Mouse (Mus musculus): ENCODE measurements at regions not wholly inside any gene's neighbourhood (a gene's known extent, or its start where the extent isn't known, plus 50 kb on each side); places are given as distances from the start of the nearest gene placed in this dataset.

DNA sequence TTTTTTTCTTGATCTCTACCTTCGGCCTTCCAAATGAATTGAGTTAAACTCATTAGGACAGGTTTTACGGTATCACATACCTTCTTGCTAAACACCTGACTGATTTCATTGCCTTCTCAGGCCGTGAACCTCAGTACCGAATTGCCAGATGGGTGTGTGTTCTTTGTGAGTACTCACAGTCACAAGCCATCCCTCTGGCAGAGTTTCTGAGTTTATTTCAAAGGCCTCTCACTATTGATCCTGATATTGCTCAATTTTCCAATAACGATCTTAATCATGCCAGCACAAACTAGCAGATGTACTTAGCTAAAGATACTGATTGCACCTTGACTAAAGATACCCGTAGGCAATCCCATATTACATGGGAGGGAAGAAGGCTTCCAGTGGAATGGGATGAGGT lies 178.4 kb upstream of the Egln3 start:
- Histone ChIP-seq H3K4me1 (ENCODE audit: control insufficient read depth, insufficient read depth, low read length) (peaks cover 4% of the 10 kb centered on the region; the same call in 1 of the 2 replicates), H3K4me3 (replicated peaks; ENCODE audit: low read length) (no peak overlapping the region), H3K27ac (replicated peaks; ENCODE audit: low read depth, low read length) (no peak overlapping the region), H3K4me2 (replicated peaks; ENCODE audit: low read depth, low read length, severe bottlenecking) (no peak overlapping the region), H3K27me3 (ENCODE audit: control insufficient read depth, insufficient read depth, low read length) (no peaks in the 10 kb centered on the region), H3K9ac (ENCODE audit: low read depth, low read length, severe bottlenecking) (no peak overlapping the region), H3K9me3 (ENCODE audit: control insufficient read depth, low read length) (no peaks in the 10 kb centered on the region), H3K36me3 (ENCODE audit: control insufficient read depth, insufficient read depth, low read length) (no peaks in the 10 kb centered on the region)
- no peak for ATAC-seq (ENCODE audit: low FRiP score, low read depth)
- DNase-seq (ENCODE audit: low spot score): no peak
- 76% methylated on average over 6 of the region's 6 CpGs for WGBS
- TF ChIP-seq POLR2A (IDR thresholded peaks at IDR 0.05; ENCODE audit: borderline replicate concordance, extremely low read depth, insufficient read depth, insufficient read length): no peak

DNA sequence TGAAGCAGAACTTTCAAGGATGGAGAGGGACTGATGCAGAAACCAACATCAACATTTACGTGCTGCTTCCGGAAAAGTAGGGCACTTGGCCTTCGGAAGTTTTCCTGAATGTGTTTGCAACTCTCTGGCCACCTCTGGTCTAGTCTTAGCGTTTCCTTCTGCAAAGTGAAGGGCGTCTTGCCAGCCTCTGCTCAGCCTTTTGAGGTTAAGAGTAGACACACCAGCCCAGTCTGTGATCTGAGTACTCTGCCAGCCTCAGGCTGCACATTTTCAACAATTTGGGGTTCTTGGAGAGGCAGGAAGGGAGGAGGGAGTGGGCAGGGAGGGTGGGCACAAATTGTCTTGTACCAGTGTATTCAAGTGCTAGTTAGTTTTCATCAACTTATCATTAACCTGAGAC lies 176.7 kb upstream of the Egln3 start:
- no peak overlapping the region for H3K27ac ChIP-seq (replicated peaks; ENCODE audit: low read depth, low read length)
- H3K9ac ChIP-seq (ENCODE audit: low read depth, low read length, severe bottlenecking): no peak overlapping the region
- TF ChIP-seq POLR2A (IDR thresholded peaks at IDR 0.05; ENCODE audit: borderline replicate concordance, extremely low read depth, insufficient read depth, insufficient read length): no peak
- no peak overlapping the region for H3K4me3 ChIP-seq (replicated peaks; ENCODE audit: low read length)
- ATAC-seq (ENCODE audit: low FRiP score, low read depth) (no peak), DNase-seq (ENCODE audit: low spot score) (no peak)
- H3K9me3 ChIP-seq (ENCODE audit: control insufficient read depth, low read length): no peaks in the 10 kb centered on the region
- 87% methylated on average over 5 of the region's 5 CpGs for WGBS
- no peaks in the 10 kb centered on the region for H3K36me3 ChIP-seq (ENCODE audit: control insufficient read depth, insufficient read depth, low read length)
- H3K4me1 ChIP-seq (ENCODE audit: control insufficient read depth, insufficient read depth, low read length): peaks cover 4% of the 10 kb centered on the region; the same call in 1 of the 2 replicates
- H3K4me2 ChIP-seq (replicated peaks; ENCODE audit: low read depth, low read length, severe bottlenecking): no peak overlapping the region
- no peaks in the 10 kb centered on the region for H3K27me3 ChIP-seq (ENCODE audit: control insufficient read depth, insufficient read depth, low read length)

DNA sequence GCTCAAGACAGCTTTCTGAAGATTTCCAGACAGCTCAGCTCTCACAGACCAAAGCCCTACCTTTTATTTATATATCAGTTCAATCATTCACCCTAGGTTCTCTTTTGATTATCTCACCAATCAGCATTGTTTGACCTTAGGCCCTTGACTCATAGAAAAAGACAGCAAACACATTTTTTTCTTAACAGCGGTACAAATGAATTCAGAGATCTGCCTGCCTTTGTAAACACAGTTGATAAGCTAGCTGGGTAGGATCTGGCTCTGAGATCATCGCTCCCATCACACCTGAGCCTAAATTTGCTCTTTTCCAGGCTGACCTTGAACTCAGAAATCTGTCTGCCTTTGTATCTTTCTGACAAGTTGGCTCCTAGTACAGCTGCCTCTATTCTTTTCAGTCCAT lies 174.9 kb upstream of the Egln3 start:
- Histone ChIP-seq H3K36me3 (ENCODE audit: control insufficient read depth, insufficient read depth, low read length) (no peaks in the 10 kb centered on the region), H3K27me3 (ENCODE audit: control insufficient read depth, insufficient read depth, low read length) (no peaks in the 10 kb centered on the region), H3K9ac (ENCODE audit: low read depth, low read length, severe bottlenecking) (no peak overlapping the region), H3K27ac (replicated peaks; ENCODE audit: low read depth, low read length) (no peak overlapping the region), H3K4me2 (replicated peaks; ENCODE audit: low read depth, low read length, severe bottlenecking) (no peak overlapping the region), H3K4me1 (ENCODE audit: control insufficient read depth, insufficient read depth, low read length) (no peaks in the 10 kb centered on the region), H3K9me3 (ENCODE audit: control insufficient read depth, low read length) (no peaks in the 10 kb centered on the region), H3K4me3 (replicated peaks; ENCODE audit: low read length) (no peak overlapping the region)
- 93% methylated on average over 2 of the region's 2 CpGs for WGBS
- no peak for DNase-seq (ENCODE audit: low spot score)
- no peak for TF ChIP-seq POLR2A (IDR thresholded peaks at IDR 0.05; ENCODE audit: borderline replicate concordance, extremely low read depth, insufficient read depth, insufficient read length)
- ATAC-seq (ENCODE audit: low FRiP score, low read depth): no peak

DNA sequence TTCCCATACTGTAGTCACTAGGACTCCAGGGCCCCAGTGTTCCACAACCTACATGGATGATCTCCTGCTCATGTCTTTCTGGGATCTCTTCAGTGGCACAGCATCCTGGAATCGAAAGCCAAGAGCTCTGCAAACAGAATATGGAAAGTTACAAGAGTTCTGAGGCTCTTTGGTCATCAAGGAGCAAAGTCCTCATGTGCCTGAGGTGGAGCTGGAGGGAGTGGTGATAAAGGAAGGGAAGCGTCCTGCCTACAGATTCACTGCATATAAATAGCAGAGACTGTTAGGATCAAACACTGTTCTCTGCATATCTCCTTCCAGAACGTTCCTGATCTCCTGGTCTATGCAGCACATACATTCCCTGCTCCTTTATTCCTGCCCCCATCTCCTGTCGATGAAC lies 170.4 kb upstream of the Egln3 start:
- WGBS: 76% methylated on average over 4 of the region's 4 CpGs
- TF ChIP-seq POLR2A (IDR thresholded peaks at IDR 0.05; ENCODE audit: borderline replicate concordance, extremely low read depth, insufficient read depth, insufficient read length): no peak
- Histone ChIP-seq H3K27me3 (ENCODE audit: control insufficient read depth, insufficient read depth, low read length) (no peaks in the 10 kb centered on the region), H3K4me1 (ENCODE audit: control insufficient read depth, insufficient read depth, low read length) (no peaks in the 10 kb centered on the region), H3K4me2 (replicated peaks; ENCODE audit: low read depth, low read length, severe bottlenecking) (no peak overlapping the region), H3K9ac (ENCODE audit: low read depth, low read length, severe bottlenecking) (no peak overlapping the region), H3K4me3 (replicated peaks; ENCODE audit: low read length) (no peak overlapping the region), H3K9me3 (ENCODE audit: control insufficient read depth, low read length) (no peaks in the 10 kb centered on the region), H3K27ac (replicated peaks; ENCODE audit: low read depth, low read length) (no peak overlapping the region), H3K36me3 (ENCODE audit: control insufficient read depth, insufficient read depth, low read length) (no peaks in the 10 kb centered on the region)
- ATAC-seq (ENCODE audit: low FRiP score, low read depth) (no peak), DNase-seq (ENCODE audit: low spot score) (no peak)

DNA sequence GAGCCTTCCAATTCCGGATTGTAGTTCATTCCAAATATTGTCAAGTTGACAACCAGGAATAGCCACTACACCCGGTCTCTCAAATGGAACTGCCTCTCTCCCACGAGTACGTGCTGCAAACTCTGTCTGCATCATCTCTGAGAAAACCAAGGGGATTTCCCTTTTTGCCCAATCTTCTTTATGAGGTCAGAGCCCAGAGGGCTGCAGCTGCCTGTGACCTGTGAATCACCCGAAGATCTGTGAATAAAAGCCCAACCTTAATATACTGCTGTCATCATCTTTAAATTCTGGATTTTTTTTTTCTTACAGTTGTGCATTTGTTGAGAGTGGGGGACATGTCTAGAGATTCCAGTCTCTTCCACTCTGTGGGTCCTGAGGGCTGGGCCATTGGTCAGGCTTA lies 165.6 kb upstream of the Egln3 start:
- Histone ChIP-seq H3K4me3 (replicated peaks; ENCODE audit: low read length) (no peak overlapping the region), H3K9me3 (ENCODE audit: control insufficient read depth, low read length) (no peaks in the 10 kb centered on the region), H3K9ac (ENCODE audit: low read depth, low read length, severe bottlenecking) (no peak overlapping the region), H3K27me3 (ENCODE audit: control insufficient read depth, insufficient read depth, low read length) (no peaks in the 10 kb centered on the region), H3K4me1 (ENCODE audit: control insufficient read depth, insufficient read depth, low read length) (no peaks in the 10 kb centered on the region), H3K36me3 (ENCODE audit: control insufficient read depth, insufficient read depth, low read length) (no peaks in the 10 kb centered on the region), H3K4me2 (replicated peaks; ENCODE audit: low read depth, low read length, severe bottlenecking) (no peak overlapping the region), H3K27ac (replicated peaks; ENCODE audit: low read depth, low read length) (no peak overlapping the region)
- DNase-seq (ENCODE audit: low spot score) (no peak), ATAC-seq (ENCODE audit: low FRiP score, low read depth) (no peak)
- no peak for TF ChIP-seq POLR2A (IDR thresholded peaks at IDR 0.05; ENCODE audit: borderline replicate concordance, extremely low read depth, insufficient read depth, insufficient read length)
- 81% methylated on average over 5 of the region's 5 CpGs for WGBS

Measured in limb, embryonic 14.5 days (tissue).